Mouse (Mus musculus) testis, postnatal 14 days (tissue): Measurements from ENCODE around the gene Bcor.

Experiments
- DNase-seq: peaks from one replicate; pipeline ENCODE4 v3.0.0; 2021; ENCODE audit warnings: low spot score

The Bcor gene

GRCm38 (mm10) chrX:12003947-12004346 is 156.2 kb downstream of the Bcor start:
- DNase-seq: no peak

- no peak for DNase-seq
Measured at GRCm38 (mm10) chrX:12003539-12003938, 156.6 kb downstream of the Bcor start.

GRCm38 (mm10) chrX:12003106-12003505 is 157.0 kb downstream of the Bcor start:
- no peak for DNase-seq

- no peak for DNase-seq
Measured at GRCm38 (mm10) chrX:12002596-12002995, 157.6 kb downstream of the Bcor start.

- DNase-seq: no peak
Measured at GRCm38 (mm10) chrX:12001969-12002368, 158.2 kb downstream of the Bcor start.

- no peak for DNase-seq
Measured at GRCm38 (mm10) chrX:12001336-12001735, 158.8 kb downstream of the Bcor start.

- no peak for DNase-seq
Measured at GRCm38 (mm10) chrX:12000620-12001019, 159.5 kb downstream of the Bcor start.

GRCm38 (mm10) chrX:11999951-12000350 is 160.2 kb downstream of the Bcor start:
- DNase-seq: no peak

- peak; percentile 24 for DNase-seq
Measured at GRCm38 (mm10) chrX:11998934-11999336, 161.2 kb downstream of the Bcor start.

- no peak for DNase-seq
Measured at GRCm38 (mm10) chrX:11996891-11997290, 163.3 kb downstream of the Bcor start.

GRCm38 (mm10) chrX:11996489-11996888 is 163.7 kb downstream of the Bcor start:
- DNase-seq: no peak

- no peak for DNase-seq
Measured at GRCm38 (mm10) chrX:11993641-11994419, 166.3 kb downstream of the Bcor start.

- no peak for DNase-seq
Measured at GRCm38 (mm10) chrX:11989471-11989870, 170.7 kb downstream of the Bcor start.

GRCm38 (mm10) chrX:11988191-11988896 is 171.8 kb downstream of the Bcor start:
- no peak for DNase-seq

GRCm38 (mm10) chrX:11987602-11988001 is 172.6 kb downstream of the Bcor start:
- DNase-seq: no peak
